Mouse (Mus musculus) lung, postnatal 10 days (tissue): Measurements from ENCODE around the gene Tubb4b.

Source experiments
- DNase-seq: peaks from one replicate; pipeline ENCODE4 v3.0.0; 2021

Tubb4b gene

GRCm38 (mm10) chr2:25223681-25224491 is 616 bp downstream of the Tubb4b start:
- DNase-seq, result peak; percentile 90

GRCm38 (mm10) chr2:25221331-25221772 is 3.1 kb downstream of the Tubb4b start:
- DNase-seq, result no peak

GRCm38 (mm10) chr2:25218445-25218844 is 6.1 kb downstream of the Tubb4b start, which contains the start of gene Fam166a:
Fam166a (plus strand) TSS chr2:25218745.
- no peak for DNase-seq

- no peak for DNase-seq
Measured at GRCm38 (mm10) chr2:25217666-25218065, 6.8 kb downstream of the Tubb4b start.

GRCm38 (mm10) chr2:25214444-25214843 is 10.1 kb downstream of the Tubb4b start, which contains the start of gene Stpg3:
Stpg3 (minus strand) TSS chr2:25214637.
- no peak for DNase-seq

- no peak for DNase-seq
Measured at GRCm38 (mm10) chr2:25213266-25213865, 11.1 kb downstream of the Tubb4b start.

- peak; percentile 97 for DNase-seq
Measured at GRCm38 (mm10) chr2:25211121-25211670, 13.3 kb downstream of the Tubb4b start, which contains the start of gene Nelfb. Nelfb (minus strand) TSS chr2:25211489.

- DNase-seq, result no peak
Measured at GRCm38 (mm10) chr2:25210686-25211085, 13.8 kb downstream of the Tubb4b start.

GRCm38 (mm10) chr2:25207593-25207992 is 16.9 kb downstream of the Tubb4b start:
- no peak for DNase-seq

GRCm38 (mm10) chr2:25203631-25204214 is 20.8 kb downstream of the Tubb4b start:
- peak; percentile 32 for DNase-seq

- DNase-seq, result no peak
Measured at GRCm38 (mm10) chr2:25200631-25201030, 23.9 kb downstream of the Tubb4b start.

- no peak for DNase-seq
Measured at GRCm38 (mm10) chr2:25197946-25198345, 26.6 kb downstream of the Tubb4b start.

GRCm38 (mm10) chr2:25197191-25197590 is 27.3 kb downstream of the Tubb4b start:
- peak; percentile 59 for DNase-seq

GRCm38 (mm10) chr2:25196172-25196954 is 28.1 kb downstream of the Tubb4b start, which contains the start of gene Tor4a:
Tor4a (minus strand) TSS chr2:25196886.
- peak; percentile 90 for DNase-seq

- DNase-seq, result peak; percentile 83
Measured at GRCm38 (mm10) chr2:25195211-25196156, 29.0 kb downstream of the Tubb4b start.

- no peak for DNase-seq
Measured at GRCm38 (mm10) chr2:25194486-25195171, 29.9 kb downstream of the Tubb4b start.

- no peak for DNase-seq
Measured at GRCm38 (mm10) chr2:25194006-25194405, 30.5 kb downstream of the Tubb4b start.

GRCm38 (mm10) chr2:25193330-25193770 is 31.2 kb downstream of the Tubb4b start:
- DNase-seq, result peak; percentile 91

GRCm38 (mm10) chr2:25187841-25188240 is 36.7 kb downstream of the Tubb4b start:
- no peak for DNase-seq

GRCm38 (mm10) chr2:25186575-25186930 is 37.9 kb downstream of the Tubb4b start:
- DNase-seq, result no peak
